Mouse (Mus musculus) olfactory bulb, adult 2 months (tissue): ENCODE measurements around the gene Dnph1.

Experiments used
- CTCF ChIP-seq: fragments of 200-500 bp; IDR thresholded peaks from 2 replicates; pipeline ENCODE4 v1.5.1; 2012; ENCODE audit warnings: low read depth, mild to moderate bottlenecking, low read length, moderate library complexity; ENCODE audit not compliant: insufficient read depth
- POLR2A ChIP-seq: fragments of 200-500 bp; IDR thresholded peaks from 2 replicates; pipeline ENCODE4 v1.6.1; 2012; ENCODE audit warnings: mild to moderate bottlenecking, low read depth, low read length, moderate library complexity; ENCODE audit not compliant: insufficient read depth

GRCm38 (mm10) chr17:46457791-46458190, 38.7 kb upstream of the Dnph1 start:
- no peak for TF ChIP-seq CTCF
- TF ChIP-seq POLR2A, result no peak
